Mouse (Mus musculus) brain, adult 2 months (tissue): ENCODE results near the gene Fnbp1.

Experiments used
- DNase-seq: peaks from one replicate; pipeline ENCODE4 v3.0.0; 2011; ENCODE audit warnings: low read depth, low spot score

The Fnbp1 gene

GRCm38 (mm10) chr2:31026642-31027041, 115.2 kb downstream of the Fnbp1 start:
- peak; percentile 44 for DNase-seq

DNA sequence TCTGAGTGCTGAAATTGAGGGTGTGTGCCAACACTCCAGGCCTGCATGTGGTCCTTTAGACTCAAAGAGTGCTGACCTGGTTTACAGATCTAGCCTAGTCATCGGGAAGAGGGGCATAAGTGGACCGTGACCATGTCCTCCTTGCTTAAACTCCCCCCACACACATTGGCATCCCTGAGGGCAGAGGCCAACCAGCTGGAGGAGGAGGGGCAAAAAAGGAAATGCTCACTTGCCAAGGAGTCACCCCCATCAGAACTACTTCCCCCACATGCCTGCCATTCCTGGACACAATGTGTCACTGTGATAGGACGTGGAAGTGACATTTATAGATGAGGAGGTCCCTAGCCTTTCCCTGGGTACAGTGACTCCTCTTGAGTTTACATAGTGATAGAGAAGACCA, 116.3 kb downstream of the Fnbp1 start:
- DNase-seq, result no peak

DNA sequence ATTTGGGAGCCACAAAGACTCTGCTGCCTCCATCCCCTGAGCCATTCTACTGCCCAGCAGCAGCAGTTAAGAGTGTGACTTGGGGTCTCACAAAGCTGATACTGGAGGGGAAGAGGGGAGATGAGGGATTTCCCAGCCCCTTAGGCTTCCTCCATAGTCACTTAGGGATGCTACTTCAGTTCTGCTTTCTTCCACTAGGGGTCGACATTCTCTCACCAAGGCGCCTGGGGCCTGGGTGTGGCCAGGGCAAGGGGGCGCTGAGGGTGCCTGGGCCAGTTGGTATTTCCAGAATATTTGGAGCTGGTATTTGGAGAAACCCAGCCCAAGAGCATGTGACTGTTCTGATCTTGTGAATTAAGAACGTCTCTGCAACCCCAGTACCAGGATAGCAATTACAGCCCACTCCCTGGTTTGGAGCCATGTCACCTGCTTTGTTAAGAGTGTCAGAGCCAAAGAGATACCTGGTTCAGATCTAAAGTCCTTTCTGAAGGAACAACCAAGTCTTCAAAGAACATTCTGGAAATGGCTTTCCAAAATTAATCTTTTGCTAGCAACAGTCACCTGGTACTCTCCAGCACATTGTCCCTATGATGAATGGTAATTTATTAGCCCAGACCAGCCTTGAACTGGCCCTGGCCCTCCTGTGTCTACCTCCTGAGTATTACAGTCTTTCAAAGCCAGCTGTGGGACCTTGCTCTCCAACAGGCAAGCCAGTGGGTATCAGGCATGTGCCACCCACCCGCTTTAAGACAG, 117.0 kb downstream of the Fnbp1 start:
- DNase-seq, result peak; percentile 86

DNA sequence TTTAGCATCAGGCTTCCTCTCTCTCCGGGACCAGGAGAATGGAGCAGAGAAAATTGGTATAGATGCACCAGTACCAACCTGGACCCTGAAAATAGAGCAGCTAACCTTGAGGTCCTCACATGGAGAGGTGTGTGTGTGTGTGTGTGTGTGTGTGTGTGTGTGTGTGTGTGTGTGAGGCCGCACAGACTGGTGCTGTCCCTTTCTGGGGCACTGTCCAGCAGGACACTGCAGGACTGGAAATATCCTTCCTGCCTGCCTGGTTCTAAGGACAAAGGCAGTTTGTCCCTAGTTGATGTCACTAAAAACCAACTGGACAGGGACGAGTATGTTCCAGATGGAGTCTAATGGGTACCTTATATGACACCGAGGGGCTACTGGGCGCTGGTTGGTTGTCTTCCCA, 117.9 kb downstream of the Fnbp1 start:
- DNase-seq, result peak; percentile 47

DNA sequence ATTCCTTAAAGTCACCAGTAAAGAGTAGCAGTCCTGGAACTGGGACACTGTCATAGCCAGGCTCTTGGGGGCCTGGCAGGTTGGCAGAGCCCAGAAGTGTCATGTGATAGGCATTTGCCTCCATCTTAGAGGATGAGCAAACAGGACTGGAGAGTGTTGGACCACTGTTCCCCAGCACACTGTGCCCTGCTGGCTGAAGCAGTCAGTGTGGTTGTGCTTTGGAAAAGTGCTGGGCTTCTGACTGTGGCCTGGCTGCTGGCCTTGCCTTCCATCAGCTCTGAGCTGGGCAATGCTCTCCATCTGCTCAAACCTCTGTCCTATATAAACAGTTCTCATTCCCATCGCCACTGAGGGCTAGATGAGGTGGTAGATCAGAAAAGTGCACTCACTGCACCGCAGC, 121.6 kb downstream of the Fnbp1 start:
- peak; percentile 53 for DNase-seq

DNA sequence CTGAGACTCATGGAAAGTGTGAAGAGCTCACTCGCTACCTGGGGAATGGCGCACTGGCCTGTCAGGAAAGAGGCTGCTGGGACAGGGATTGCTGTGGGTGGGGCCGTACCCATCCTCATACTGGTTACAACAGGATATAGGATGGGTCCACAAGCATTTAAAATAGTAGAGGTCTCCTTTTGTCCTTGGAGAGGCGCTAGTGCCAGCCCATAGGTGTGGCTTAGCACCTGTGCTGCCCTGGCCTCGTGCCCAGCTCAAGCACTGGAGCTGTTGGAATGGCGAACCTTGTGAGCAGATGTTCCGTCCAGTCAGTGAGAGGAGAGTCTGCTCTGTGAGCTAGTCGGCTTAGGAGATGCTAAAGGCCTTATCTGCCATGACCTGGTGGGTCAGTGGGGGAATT, 122.8 kb downstream of the Fnbp1 start:
- DNase-seq, result peak; percentile 37

GRCm38 (mm10) chr2:31018519-31018918, 123.3 kb downstream of the Fnbp1 start:
- peak; percentile 95 for DNase-seq

DNA sequence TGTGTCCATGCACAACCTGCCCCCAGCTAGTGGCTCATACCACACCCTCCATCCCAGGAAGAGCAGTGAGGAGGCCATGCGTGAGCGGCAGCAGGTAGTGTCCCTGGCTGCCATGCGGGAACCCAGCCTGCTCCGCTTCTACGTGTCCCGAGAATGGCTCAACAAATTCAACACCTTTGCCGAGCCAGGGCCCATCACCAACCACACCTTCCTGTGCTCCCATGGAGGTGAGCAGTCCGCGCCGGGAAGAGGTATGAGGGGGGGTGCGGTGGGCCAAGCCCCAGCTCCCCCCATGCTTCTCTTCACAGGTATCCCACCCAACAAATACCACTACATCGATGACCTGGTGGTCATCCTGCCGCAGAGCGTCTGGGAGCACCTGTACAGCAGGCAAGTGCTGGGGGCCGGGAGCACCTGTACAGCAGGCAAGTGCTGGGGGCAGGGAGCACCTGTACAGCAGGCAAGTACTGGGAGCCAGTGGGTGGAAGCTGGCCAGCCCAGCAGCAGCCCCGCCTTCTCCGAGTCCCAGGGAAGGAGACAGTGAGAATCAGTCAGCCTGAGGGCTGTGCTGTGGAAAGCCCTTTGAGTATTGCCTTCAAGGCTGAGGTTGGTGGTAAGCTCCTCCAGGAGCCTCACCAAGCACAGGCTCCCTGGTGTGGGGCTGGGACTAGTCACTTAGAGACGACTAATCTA, 124.0 kb downstream of the Fnbp1 start:
- peak; percentile 62 for DNase-seq

DNA sequence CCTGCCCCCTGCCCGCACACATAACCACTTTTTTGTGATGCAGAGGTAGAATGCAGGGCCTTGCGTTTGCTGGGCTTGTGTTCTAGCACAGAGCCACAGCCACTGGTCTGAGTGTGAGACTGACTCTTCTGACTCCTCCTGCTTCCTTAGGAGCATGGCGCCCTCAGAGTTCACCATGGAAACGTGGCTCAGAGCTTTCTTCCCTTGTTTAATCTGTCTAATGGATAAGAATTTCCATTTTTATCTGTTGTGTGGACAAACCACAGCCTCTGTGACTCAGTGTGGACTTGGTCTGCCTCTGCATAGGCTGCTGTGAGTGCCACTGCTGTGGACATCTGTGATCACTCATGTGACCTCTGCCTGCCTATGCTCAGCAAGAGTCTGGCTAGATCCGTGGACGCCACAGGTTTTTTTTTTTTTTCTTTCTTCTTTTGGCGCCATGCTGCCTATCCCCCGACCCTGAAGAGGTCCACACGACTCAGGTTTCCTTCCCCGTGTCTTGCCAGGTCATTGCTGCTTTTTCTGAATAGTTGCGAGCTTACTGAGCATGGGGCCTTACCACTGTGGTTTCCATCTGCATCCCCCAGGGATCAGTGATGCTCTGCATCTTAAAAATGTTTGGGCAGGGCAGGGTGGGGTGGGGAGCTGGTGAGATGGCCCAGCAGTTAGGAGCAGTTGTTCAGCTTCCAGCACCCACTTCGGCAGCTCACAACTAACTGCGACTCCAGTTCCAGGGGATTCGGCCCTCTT, 128.3 kb downstream of the Fnbp1 start:
- no peak for DNase-seq

- DNase-seq, result no peak
Observed at GRCm38 (mm10) chr2:31007208-31007607, 134.6 kb downstream of the Fnbp1 start.

GRCm38 (mm10) chr2:31006434-31006833, 135.4 kb downstream of the Fnbp1 start:
- DNase-seq, result no peak

DNA sequence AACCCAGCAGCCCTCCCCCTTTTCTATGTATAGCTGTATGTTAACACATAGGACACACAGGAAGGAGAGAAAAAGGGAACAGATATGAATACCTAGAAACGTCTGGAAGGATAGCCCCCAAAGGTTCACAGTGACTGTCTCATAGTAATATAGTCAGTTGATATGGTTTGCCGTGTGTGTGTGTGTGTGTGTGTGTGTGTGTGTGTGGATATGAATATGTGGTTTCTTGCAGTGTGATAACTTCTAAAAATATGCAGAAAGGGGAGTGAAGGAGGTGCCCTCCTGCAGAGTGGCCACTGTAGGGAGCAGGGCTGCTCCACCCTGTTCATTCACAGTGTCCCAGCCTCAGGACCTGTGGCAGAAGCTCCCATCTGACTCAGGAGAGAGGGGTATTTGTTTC, 136.4 kb downstream of the Fnbp1 start:
- DNase-seq, result no peak

DNA sequence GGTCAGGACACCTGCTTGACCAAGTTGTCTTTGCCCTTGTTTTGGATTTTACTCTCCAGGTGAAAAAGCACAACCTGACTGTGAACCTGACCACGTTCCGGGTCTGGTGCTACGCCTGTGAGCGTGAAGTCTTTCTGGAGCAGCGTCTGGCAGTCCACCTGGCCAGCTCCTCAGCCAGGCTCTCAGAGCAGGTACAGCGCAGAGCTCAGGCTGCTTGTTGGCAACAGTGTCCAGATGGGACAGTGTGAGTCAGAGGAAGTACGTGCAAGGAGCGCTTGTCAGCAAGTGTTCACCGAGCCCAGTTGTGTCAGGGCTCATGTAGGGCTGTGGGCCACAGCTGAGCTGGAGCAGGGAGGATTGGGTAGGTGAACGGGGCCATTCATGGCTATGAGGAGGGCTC, 139.0 kb downstream of the Fnbp1 start:
- peak; percentile 77 for DNase-seq

DNA sequence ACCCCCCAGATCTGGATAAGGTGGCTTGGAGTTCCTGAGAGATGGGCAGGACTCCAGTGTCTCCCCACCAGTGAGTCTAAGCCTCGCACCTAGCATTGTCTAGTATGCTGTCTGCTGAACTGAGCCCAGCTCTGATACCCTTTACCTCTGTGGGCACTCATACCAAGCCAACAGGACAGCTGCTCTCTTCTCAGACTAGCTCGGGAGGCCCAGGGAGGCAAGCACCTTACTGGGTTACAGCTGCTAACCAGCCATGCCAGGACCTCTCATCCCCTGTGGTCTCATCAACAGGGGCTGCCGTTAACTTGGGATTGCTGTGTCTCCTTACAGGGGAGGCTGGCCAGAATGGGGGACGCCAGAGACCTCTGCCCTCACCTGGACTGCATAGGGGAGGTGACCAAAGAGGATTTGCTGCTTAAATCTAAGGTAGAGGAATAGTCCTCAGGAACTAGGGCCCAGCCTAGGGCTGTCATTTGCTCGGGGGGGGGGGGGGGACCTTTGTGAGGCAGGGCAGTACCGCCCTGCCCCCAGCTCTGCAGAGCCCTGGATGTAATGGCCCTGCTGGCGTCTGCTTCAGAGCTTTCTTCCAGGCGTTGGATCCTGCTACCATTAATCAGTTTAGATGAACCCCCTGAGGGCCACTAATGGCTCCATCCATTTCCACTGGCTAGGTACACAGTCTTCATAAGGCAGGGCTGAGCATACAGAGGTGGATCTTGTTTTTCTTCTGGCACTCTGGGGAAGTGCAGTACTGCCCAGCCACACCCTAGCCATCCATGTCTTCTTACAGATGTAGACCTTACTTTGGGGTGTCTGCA, 143.2 kb downstream of the Fnbp1 start:
- DNase-seq, result no peak

- peak; percentile 31 for DNase-seq
Observed at GRCm38 (mm10) chr2:30995432-30995996, 146.3 kb downstream of the Fnbp1 start.

DNA sequence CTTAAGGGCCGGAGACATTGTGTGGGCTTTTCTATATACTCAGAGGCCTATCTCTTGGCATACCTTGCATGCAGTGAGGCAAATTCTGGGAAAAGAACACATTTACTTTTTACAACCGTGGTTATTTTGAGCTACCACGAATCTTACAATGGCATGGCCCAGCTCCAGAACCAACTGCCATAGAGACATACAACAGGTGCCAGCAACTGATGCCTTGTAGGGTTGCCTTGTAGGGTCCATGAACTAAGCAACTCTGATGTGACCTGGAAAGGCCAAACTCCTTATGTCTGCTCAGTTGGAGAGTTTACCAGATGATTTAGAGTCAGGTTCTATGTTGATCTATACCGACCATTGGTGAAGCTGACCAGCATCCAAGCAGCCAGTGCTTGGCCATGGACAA, 147.0 kb downstream of the Fnbp1 start:
- DNase-seq, result no peak

DNA sequence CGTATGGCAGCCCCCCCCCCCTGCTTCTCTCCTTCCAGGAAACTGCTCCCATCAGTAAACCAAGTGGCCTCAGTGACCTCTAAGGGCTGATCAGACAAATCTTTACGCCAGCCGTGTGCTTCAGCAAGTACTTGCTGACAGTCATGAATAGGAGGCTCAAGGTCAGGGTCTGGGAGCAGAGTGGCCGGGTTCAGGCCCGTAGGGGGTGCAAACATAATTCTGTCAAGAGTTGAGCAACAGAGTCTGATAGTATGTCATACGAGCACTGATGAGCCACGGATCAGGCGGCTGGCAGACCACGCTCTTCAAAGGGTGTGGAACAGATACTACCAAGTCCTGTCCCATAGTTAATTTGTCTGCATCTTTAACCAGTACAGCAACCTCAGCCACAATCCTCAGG, 151.6 kb downstream of the Fnbp1 start:
- DNase-seq, result no peak

GRCm38 (mm10) chr2:30985111-30986020, 156.4 kb downstream of the Fnbp1 start:
- peak; percentile 81 for DNase-seq

GRCm38 (mm10) chr2:30983024-30983423, 158.8 kb downstream of the Fnbp1 start:
- no peak for DNase-seq

- peak; percentile 100 for DNase-seq
Observed at GRCm38 (mm10) chr2:30981790-30982513, 159.9 kb downstream of the Fnbp1 start, which contains the start of the genes BC005624 and Usp20. TSS of gene BC005624 (minus strand) at chr2:30982201. TSS of gene Usp20 (plus strand) at chr2:30982279.
